Mouse (Mus musculus): ENCODE results near the gene Gemin4. TPM values are rescaled to one million over a fixed set of nuclear protein-coding genes. Genes with fewer than 3 reads are reported as not detected.

Gemin4 gene
- total RNA-seq, 2 experiments from 2014 or later = 9.6 to 10.3 TPM

Other genes with a start within 250 kb of the Gemin4 start
- gene 1700016K19Rik, start 217.8 kb downstream of the Gemin4 start, total RNA-seq (2021) = not detected
- gene Rflnb, start 189.9 kb downstream of the Gemin4 start, total RNA-seq (2021) = 10 to 100 TPM; 35.5 to 40.1 TPM
- 10 to 100 TPM; 42.2 to 49.3 TPM for gene Vps53, start 38.0 kb downstream of the Gemin4 start, total RNA-seq (2021)
- 10 to 100 TPM in 1 of 2 experiments, 1 to 10 TPM in 1; 9.8 to 10.5 TPM for gene Fam57a, start 38.0 kb downstream of the Gemin4 start, total RNA-seq (2021)
- under 1 TPM in 1 of 2 experiments, not detected in 1; 0.59 TPM for gene Dbil5, start 56 bp downstream of the Gemin4 start, total RNA-seq (2021)
- 10 to 100 TPM; 21.3 to 22.1 TPM for gene Mrm3, start 26.1 kb upstream of the Gemin4 start, total RNA-seq (2021)
- gene Glod4, start 26.1 kb upstream of the Gemin4 start, total RNA-seq (2021) = 100 to 1,000 TPM in 1 of 2 experiments, 10 to 100 TPM in 1; 85.6 to 109 TPM
- 10 to 100 TPM; 26.4 to 28.3 TPM for gene Nxn, start 181.5 kb upstream of the Gemin4 start, total RNA-seq (2021)
- gene Timm22, start 189.3 kb upstream of the Gemin4 start, total RNA-seq (2021) = 10 to 100 TPM; 46.5 to 52.9 TPM